Mouse (Mus musculus): ENCODE data around the gene Gpr19. TPM values are rescaled to one million over a fixed set of nuclear protein-coding genes. Genes with fewer than 3 reads are reported as not detected.

The Gpr19 gene
- total and polyA plus RNA-seq, 2 experiments = 4.7 to 6.9 TPM

- H3K4me3 ChIP-seq (ENCODE audit: insufficient read depth, low read depth, low read length) = peak overlapping the region; percentile 48
- H3K4me1 ChIP-seq (ENCODE audit: control insufficient read depth, insufficient read depth, low read length) = peaks cover 5% of the 10 kb centered on the region
- peak overlapping the region; percentile 6 for H3K9ac ChIP-seq (ENCODE audit: low read depth, low read length)
- no peaks in the 10 kb centered on the region for H3K27me3 ChIP-seq (ENCODE audit: control insufficient read depth, insufficient read depth, low read length)
- no peak overlapping the region for H3K27ac ChIP-seq (replicated peaks; ENCODE audit: insufficient read depth, low read depth, low read length)
- no peak for TF ChIP-seq CTCF (IDR thresholded peaks at IDR 0.05; ENCODE audit: low read depth, low read length)
- TF ChIP-seq POLR2A (IDR thresholded peaks at IDR 0.05; ENCODE audit: extremely low read depth, insufficient read depth, low read length) = no peak
- peaks cover 2% of the 10 kb centered on the region; the same call in 1 of the 2 replicates for H3K36me3 ChIP-seq (ENCODE audit: control insufficient read depth, insufficient read depth, low read length)
- DNase-seq (ENCODE audit: extremely low read depth, low read depth, low spot score) = peak; percentile 42
- WGBS = 26% methylated on average over 11 of the region's 11 CpGs
- H3K79me2 ChIP-seq (ENCODE audit: control insufficient read depth, insufficient read depth, low read length) = peaks cover 9% of the 10 kb centered on the region; the same call in 1 of the 2 replicates
These were observed 18.7 kb upstream of the Gpr19 start for GRCm38 (mm10) chr6:134917087-134917486.

GRCm38 (mm10) chr6:134916641-134917040 is 18.3 kb upstream of the Gpr19 start:
- Histone ChIP-seq H3K27me3 (ENCODE audit: control insufficient read depth, insufficient read depth, low read length) (no peaks in the 10 kb centered on the region), H3K9ac (ENCODE audit: low read depth, low read length) (peak overlapping the region; percentile 28), H3K4me1 (ENCODE audit: control insufficient read depth, insufficient read depth, low read length) (peaks cover 3% of the 10 kb centered on the region), H3K27ac (replicated peaks; ENCODE audit: insufficient read depth, low read depth, low read length) (no peak overlapping the region), H3K79me2 (ENCODE audit: control insufficient read depth, insufficient read depth, low read length) (peaks cover 5% of the 10 kb centered on the region; the same call in 1 of the 2 replicates), H3K4me3 (ENCODE audit: insufficient read depth, low read depth, low read length) (peak overlapping the region; percentile 48), H3K36me3 (ENCODE audit: control insufficient read depth, insufficient read depth, low read length) (no peaks in the 10 kb centered on the region)
- 11% methylated on average over 11 of the region's 11 CpGs for WGBS
- TF ChIP-seq CTCF (IDR thresholded peaks at IDR 0.05; ENCODE audit: low read depth, low read length) = no peak
- TF ChIP-seq POLR2A (IDR thresholded peaks at IDR 0.05; ENCODE audit: extremely low read depth, insufficient read depth, low read length) = no peak
- no peak for DNase-seq (ENCODE audit: extremely low read depth, low read depth, low spot score)

GRCm38 (mm10) chr6:134914523-134914922 is 16.1 kb upstream of the Gpr19 start:
- 94% methylated on average over 5 of the region's 5 CpGs for WGBS
- no peak overlapping the region for H3K27ac ChIP-seq (replicated peaks; ENCODE audit: insufficient read depth, low read depth, low read length)
- H3K9ac ChIP-seq (ENCODE audit: low read depth, low read length) = no peak overlapping the region
- H3K4me3 ChIP-seq (ENCODE audit: insufficient read depth, low read depth, low read length) = no peak overlapping the region
- H3K4me1 ChIP-seq (ENCODE audit: control insufficient read depth, insufficient read depth, low read length) = peaks cover 2% of the 10 kb centered on the region; the same call in 1 of the 2 replicates
- no peaks in the 10 kb centered on the region for H3K27me3 ChIP-seq (ENCODE audit: control insufficient read depth, insufficient read depth, low read length)
- no peaks in the 10 kb centered on the region for H3K79me2 ChIP-seq (ENCODE audit: control insufficient read depth, insufficient read depth, low read length)
- TF ChIP-seq CTCF (IDR thresholded peaks at IDR 0.05; ENCODE audit: low read depth, low read length) (no peak), POLR2A (IDR thresholded peaks at IDR 0.05; ENCODE audit: extremely low read depth, insufficient read depth, low read length) (no peak)
- no peak for DNase-seq (ENCODE audit: extremely low read depth, low read depth, low spot score)
- no peaks in the 10 kb centered on the region for H3K36me3 ChIP-seq (ENCODE audit: control insufficient read depth, insufficient read depth, low read length)

- no peaks in the 10 kb centered on the region for H3K27me3 ChIP-seq (ENCODE audit: control insufficient read depth, insufficient read depth, low read length)
- H3K79me2 ChIP-seq (ENCODE audit: control insufficient read depth, insufficient read depth, low read length) = no peaks in the 10 kb centered on the region
- H3K9ac ChIP-seq (ENCODE audit: low read depth, low read length) = no peak overlapping the region
- H3K27ac ChIP-seq (replicated peaks; ENCODE audit: insufficient read depth, low read depth, low read length) = no peak overlapping the region
- no peak for DNase-seq (ENCODE audit: extremely low read depth, low read depth, low spot score)
- no peaks in the 10 kb centered on the region for H3K36me3 ChIP-seq (ENCODE audit: control insufficient read depth, insufficient read depth, low read length)
- WGBS = 88% methylated on average over 1 of the region's 1 CpGs
- TF ChIP-seq CTCF (IDR thresholded peaks at IDR 0.05; ENCODE audit: low read depth, low read length) (no peak), POLR2A (IDR thresholded peaks at IDR 0.05; ENCODE audit: extremely low read depth, insufficient read depth, low read length) (no peak)
- no peak overlapping the region for H3K4me3 ChIP-seq (ENCODE audit: insufficient read depth, low read depth, low read length)
- H3K4me1 ChIP-seq (ENCODE audit: control insufficient read depth, insufficient read depth, low read length) = no peaks in the 10 kb centered on the region
These were observed 7.4 kb upstream of the Gpr19 start for GRCm38 (mm10) chr6:134905811-134906210.

GRCm38 (mm10) chr6:134903891-134904884 is 5.8 kb upstream of the Gpr19 start:
- WGBS = 86% methylated on average over 10 of the region's 10 CpGs
- Histone ChIP-seq H3K27me3 (ENCODE audit: control insufficient read depth, insufficient read depth, low read length) (no peaks in the 10 kb centered on the region), H3K27ac (replicated peaks; ENCODE audit: insufficient read depth, low read depth, low read length) (no peak overlapping the region), H3K4me3 (ENCODE audit: insufficient read depth, low read depth, low read length) (no peak overlapping the region), H3K9ac (ENCODE audit: low read depth, low read length) (no peak overlapping the region), H3K4me1 (ENCODE audit: control insufficient read depth, insufficient read depth, low read length) (no peaks in the 10 kb centered on the region), H3K79me2 (ENCODE audit: control insufficient read depth, insufficient read depth, low read length) (no peaks in the 10 kb centered on the region), H3K36me3 (ENCODE audit: control insufficient read depth, insufficient read depth, low read length) (no peaks in the 10 kb centered on the region)
- DNase-seq (ENCODE audit: extremely low read depth, low read depth, low spot score) = no peak
- TF ChIP-seq POLR2A (IDR thresholded peaks at IDR 0.05; ENCODE audit: extremely low read depth, insufficient read depth, low read length) = no peak

GRCm38 (mm10) chr6:134903368-134903767 is 5.0 kb upstream of the Gpr19 start:
- H3K79me2 ChIP-seq (ENCODE audit: control insufficient read depth, insufficient read depth, low read length) = no peaks in the 10 kb centered on the region
- H3K27ac ChIP-seq (replicated peaks; ENCODE audit: insufficient read depth, low read depth, low read length) = no peak overlapping the region
- H3K4me1 ChIP-seq (ENCODE audit: control insufficient read depth, insufficient read depth, low read length) = no peaks in the 10 kb centered on the region
- TF ChIP-seq POLR2A (IDR thresholded peaks at IDR 0.05; ENCODE audit: extremely low read depth, insufficient read depth, low read length) (no peak), CTCF (IDR thresholded peaks at IDR 0.05; ENCODE audit: low read depth, low read length) (no peak)
- no peak overlapping the region for H3K9ac ChIP-seq (ENCODE audit: low read depth, low read length)
- WGBS = 92% methylated on average over 4 of the region's 4 CpGs
- DNase-seq (ENCODE audit: extremely low read depth, low read depth, low spot score) = no peak
- no peak overlapping the region for H3K4me3 ChIP-seq (ENCODE audit: insufficient read depth, low read depth, low read length)
- no peaks in the 10 kb centered on the region for H3K27me3 ChIP-seq (ENCODE audit: control insufficient read depth, insufficient read depth, low read length)
- no peaks in the 10 kb centered on the region for H3K36me3 ChIP-seq (ENCODE audit: control insufficient read depth, insufficient read depth, low read length)
